Mouse (Mus musculus) hematopoietic stem cell, adult 5-6 weeks (primary cell): ENCODE measurements around the gene Sephs1. TPM values are rescaled to one million over a fixed set of nuclear protein-coding genes. Genes with fewer than 3 reads are reported as not detected.
"Not testable (repeated sequence)": the region's sequence is repeated elsewhere in the genome, so short reads cannot be mapped to it uniquely, and the experiment has no call there.

Experiments
- ATAC-seq, 2 experiments: fragments of 125-278 bp in 1 of 2; replicated peaks in 1 of 2; 2 replicates each; pipeline ENCODE4 v1.8.0; 2016 to 2017; ENCODE audit warnings: inconsistent platforms in 2 of 2, mild to moderate bottlenecking in 2 of 2, moderate number of reproducible peaks in 2 of 2, low read depth in 1 of 2, moderate TSS enrichment in 1 of 2; ENCODE audit not compliant: low FRiP score in 2 of 2, poor library complexity in 2 of 2, severe bottlenecking in 2 of 2, insufficient read depth in 1 of 2, low TSS enrichment in 1 of 2
- total RNA-seq: library from RNA; stranded (forward); fragments of 172-1452, 232-1000 nt; gene quantifications from 2 replicates; pipeline ENCODE4 v1.2.3, GENCODE M21; 2017

Gene Sephs1
- total RNA-seq, 1 experiment from 2014 or later: 49.6 TPM

- no peak for ATAC-seq
Observed at GRCm38 (mm10) chr2:4937931-4938330, 56.6 kb downstream of the Sephs1 start.

- no peak for ATAC-seq
Observed at GRCm38 (mm10) chr2:4940861-4941260, 59.5 kb downstream of the Sephs1 start.

GRCm38 (mm10) chr2:4949691-4950090 lies 68.3 kb downstream of the Sephs1 start:
- not testable (repeated sequence) for ATAC-seq

GRCm38 (mm10) chr2:4950986-4951385 lies 69.6 kb downstream of the Sephs1 start:
- no peak for ATAC-seq

GRCm38 (mm10) chr2:4954216-4954760 lies 72.9 kb downstream of the Sephs1 start:
- no peak for ATAC-seq

- ATAC-seq: no peak
Observed at GRCm38 (mm10) chr2:4958039-4958438, 76.7 kb downstream of the Sephs1 start.

Other genes starting within 250 kb of the Sephs1 start
- gene Prpf18, start 229.5 kb upstream of the Sephs1 start, total RNA-seq: 79.3 and 94.4 TPM in 2 replicates
- 2.6 and 3.9 TPM in 2 replicates for gene Bend7, start 163.7 kb upstream of the Sephs1 start, total RNA-seq
- 20.8 and 59.4 TPM in 2 replicates for gene Phyh, start 37.5 kb downstream of the Sephs1 start, total RNA-seq
- gene Ucma, start 94.6 kb downstream of the Sephs1 start, total RNA-seq: not detected in 2 replicates
- gene Mcm10, start 131.2 kb downstream of the Sephs1 start, total RNA-seq: 42.3 and 71.5 TPM in 2 replicates
- gene Optn, start 182.5 kb downstream of the Sephs1 start, total RNA-seq: 22.8 and 49.6 TPM in 2 replicates